Mouse (Mus musculus) frontal cortex, postnatal 10 days (tissue): ENCODE data around the gene Srek1.

Experiments used
- DNase-seq, 2 experiments: peaks; one replicate each; pipeline ENCODE4 v3.0.0; 2022; ENCODE audit warnings: low spot score in 2 of 2, mixed read lengths in 1 of 2

Srek1 gene

GRCm38 (mm10) chr13:103726872-103727271 is 47.5 kb downstream of the Srek1 start:
- DNase-seq, result no peak

- DNase-seq, result no peak
These were observed 62.9 kb downstream of the Srek1 start for GRCm38 (mm10) chr13:103711406-103712025.

DNA sequence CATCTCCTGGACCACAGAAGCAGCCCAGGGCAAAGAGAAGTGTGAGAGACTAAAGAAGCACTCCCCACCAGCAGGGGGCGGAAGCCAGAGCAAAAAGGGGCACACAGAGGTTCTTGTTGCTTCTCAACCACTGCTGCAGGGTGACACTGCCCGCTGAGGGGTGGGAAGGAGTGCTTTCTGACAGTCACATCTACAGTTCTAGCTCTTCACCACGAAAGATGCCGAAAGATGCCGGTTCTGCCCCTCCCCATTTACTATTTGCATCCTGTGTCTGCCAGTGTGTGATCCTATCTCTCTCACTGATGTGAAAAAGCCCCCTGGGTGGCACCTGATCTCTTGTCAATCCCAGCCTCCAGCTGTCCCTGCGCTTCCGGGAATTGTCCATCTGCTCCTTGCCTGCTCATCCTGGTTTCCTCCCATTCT is 64.0 kb downstream of the Srek1 start:
- peak in 1 of 2 experiments; percentile 17 for DNase-seq

DNA sequence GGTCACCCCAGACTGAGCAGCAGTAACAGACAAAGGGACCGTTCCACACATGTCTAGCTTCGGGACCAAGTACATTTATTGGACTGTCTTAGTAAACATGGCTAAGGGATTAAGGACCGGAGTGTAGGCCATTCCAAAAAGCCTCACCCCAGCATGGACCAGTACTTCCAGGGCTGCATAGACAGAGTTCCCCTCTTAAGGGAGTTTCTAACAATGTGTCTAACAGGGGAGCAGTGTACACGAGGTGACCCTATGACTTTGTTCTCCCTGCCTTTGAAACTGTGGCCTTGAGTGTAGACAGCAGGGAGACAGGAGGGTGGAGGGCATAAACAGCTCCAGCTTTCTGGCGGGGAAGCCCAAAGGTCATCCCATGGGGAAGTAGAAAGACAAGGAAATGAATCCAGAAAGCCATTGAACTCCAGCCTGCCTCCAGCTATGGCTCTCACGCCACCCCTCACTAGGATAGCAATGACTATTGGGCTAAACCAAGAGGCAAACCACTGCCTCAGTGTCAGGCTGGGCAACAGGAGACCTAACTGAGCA is 68.9 kb downstream of the Srek1 start:
- DNase-seq, result no peak

DNA sequence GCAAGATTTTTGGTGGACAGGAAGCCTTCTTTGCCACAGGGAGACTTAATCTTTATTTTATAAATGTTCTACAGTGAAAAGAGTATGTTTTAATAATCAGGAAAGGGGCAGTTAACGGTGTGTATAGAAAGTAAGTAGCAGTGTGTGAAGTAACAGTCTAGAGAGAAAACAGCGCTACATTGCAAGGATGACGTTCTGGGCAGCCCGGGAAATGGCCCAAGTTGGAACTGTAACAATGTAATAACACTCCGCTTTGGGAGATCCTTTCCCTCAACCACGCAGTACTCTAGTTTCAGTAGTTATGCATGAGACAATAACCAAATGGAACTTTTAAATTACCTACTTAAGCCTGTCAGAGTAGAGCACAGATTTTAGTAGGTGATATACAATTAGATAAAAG is 70.6 kb downstream of the Srek1 start:
- DNase-seq, result no peak

DNA sequence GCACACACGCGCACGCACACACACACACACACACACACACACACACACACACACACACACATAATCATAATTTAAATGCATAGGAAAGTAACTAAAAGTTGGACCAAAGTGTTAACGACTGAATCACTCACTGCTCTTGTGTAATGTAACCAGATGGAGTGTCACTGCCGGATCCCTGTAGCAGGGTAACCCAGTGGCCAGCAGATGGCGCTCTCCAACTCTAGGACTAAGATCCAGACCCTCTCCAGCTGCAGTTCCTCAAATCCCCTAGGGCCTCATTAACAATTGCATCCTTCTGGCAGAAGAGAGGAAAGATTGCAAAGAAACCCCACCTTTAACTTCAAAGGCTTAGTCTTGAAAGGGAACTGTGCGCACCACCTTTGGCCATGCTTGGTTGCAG is 71.0 kb downstream of the Srek1 start:
- DNase-seq, result peak; percentile 49 to 75

DNA sequence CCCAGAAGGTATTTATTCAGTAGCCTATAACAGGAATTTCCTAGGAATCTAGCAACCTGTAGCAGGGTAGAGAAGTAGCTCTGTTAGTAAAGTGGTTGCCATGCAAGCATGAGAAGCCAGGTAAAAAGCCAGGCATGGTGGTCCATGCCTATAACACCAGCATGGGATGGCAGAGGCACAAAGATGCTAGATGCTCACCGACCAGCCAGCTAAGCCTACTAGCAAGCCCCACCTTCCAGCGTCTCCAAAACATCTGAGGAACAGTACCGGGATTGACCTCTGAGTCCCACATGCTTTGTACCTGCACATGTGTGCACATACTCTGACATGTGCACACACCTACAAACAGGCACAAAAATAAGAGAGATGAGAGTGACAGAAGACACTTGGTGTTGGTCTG is 72.1 kb downstream of the Srek1 start:
- DNase-seq, result no peak

GRCm38 (mm10) chr13:103700752-103701151 is 73.7 kb downstream of the Srek1 start:
- no peak for DNase-seq

- no peak for DNase-seq
These were observed 76.4 kb downstream of the Srek1 start for GRCm38 (mm10) chr13:103697993-103698392.

- peak in 1 of 2 experiments; percentile 14 for DNase-seq
These were observed 78.2 kb downstream of the Srek1 start for GRCm38 (mm10) chr13:103696164-103696563.

DNA sequence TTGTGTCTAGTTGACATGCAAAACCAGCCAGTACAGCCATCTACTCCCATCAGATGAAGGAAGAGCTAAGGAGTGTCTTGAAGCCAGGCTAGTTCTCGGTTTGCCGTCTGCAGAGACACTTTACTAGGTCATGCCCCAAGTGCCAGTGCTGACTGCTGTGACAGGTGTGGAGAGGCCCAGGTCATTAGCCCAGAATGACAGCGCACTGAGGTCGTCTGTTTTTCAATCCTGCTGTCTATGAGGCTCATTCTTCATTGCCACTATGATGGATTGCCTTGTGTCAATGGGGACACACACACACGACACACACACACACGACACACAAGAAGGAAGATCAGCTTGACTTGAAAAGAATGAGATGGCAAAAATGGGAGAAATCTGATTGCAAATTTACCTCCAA is 79.0 kb downstream of the Srek1 start:
- no peak for DNase-seq
